Mouse (Mus musculus) T-helper 17 cell (primary cell): ENCODE measurements around the gene Bcas3.

Experiments
- in situ Hi-C, 2 experiments: fragments of 300-600 bp; cut with MboI, MseI; formaldehyde crosslinking; loops; 1 replicate in 1 of 2; 2 replicates in 1 of 2; pipeline ENCODE4 v1.15.1; 2025; ENCODE audit warnings: high pct_unique_total_duplicates in 2 of 2

Gene Bcas3

DNA sequence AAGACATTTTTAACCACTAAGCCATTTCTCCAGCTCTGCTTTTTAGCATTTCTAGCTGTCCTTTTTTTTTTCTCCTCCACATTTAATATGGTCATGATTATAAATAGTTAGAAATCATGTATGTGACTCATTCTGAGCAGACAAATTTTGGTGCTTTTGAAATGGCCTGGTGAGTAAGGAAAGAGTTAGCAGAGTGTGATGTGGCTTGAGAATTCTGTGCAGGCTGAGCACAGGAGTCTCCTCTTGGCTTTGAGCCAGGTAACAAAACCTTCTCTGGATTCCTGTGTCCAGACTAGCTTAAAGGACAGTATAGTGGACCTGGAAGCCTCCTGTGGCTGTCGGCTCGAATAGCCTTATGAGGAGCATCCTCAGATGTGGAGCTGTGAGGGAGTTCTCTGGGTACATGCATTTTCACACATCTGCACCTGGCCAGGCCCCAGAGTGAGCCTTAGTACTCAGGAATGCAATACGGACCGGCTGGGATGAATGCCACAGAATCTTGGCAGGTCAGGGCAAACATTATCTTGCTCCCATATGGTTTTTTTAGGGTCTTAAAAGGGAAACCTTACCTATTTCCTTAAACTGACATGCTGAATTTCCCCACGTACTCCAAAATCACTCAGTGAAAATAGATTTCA lies 256.5 kb downstream of the Bcas3 start:
- in situ Hi-C loops = no loop called here

DNA sequence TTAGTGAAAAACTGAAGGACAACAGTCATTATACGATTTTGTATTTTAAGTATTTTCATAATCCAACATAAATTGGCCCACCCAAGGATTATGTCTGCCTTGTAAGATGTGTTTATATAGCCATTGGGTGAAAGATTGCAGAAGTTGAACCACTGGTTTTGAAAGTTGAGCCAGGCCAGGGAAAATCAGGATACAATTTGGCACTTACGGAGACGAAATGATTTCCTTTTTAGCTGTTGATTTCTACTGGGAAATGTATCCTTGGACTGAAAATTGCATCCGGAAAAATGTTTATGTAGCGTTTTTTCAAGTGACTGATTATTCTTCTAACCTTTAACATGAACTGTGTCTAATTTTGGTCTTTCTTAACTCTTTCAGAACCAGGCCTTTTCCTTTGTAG lies 260.1 kb downstream of the Bcas3 start:
- in situ Hi-C loops = no loop called here

DNA sequence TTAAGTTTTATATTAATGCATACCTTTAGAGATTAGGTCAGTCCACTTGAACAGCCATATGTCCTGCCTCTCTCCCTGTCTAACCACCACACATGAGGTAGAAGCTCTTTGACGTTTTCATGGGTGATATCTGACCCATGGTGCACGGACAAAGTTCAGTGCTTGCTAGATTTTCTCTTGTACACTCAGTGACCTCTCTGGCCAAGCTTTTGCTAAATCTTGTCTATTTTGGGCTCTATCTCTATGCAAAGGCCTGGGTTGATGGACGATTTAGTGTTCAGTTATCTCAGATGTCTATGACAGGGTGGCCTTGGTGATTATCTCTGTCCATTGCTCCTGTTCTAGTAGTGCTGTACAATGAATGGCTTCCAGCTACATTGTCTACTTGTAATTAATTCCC lies 260.6 kb downstream of the Bcas3 start:
- in situ Hi-C loops = no loop called here

DNA sequence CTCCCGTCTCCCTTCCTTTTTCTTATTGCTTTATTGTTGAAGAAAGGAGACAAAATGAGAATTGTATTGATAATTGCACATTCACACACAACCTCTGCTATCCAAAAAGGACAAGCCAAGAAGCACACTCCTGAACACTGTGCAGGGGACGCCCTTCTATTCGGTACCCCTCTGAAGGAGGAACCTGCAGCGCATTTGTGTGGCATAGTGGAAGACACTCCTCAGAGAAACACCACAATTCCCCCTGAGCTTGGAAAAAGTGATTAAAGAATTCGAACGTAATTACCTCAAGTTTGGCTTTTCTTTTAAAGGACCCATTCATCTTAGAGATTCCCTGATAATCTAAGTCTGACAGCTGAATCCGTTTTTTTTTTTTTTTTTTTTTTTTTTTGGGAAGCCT lies 261.5 kb downstream of the Bcas3 start:
- in situ Hi-C loops = no loop called here

DNA sequence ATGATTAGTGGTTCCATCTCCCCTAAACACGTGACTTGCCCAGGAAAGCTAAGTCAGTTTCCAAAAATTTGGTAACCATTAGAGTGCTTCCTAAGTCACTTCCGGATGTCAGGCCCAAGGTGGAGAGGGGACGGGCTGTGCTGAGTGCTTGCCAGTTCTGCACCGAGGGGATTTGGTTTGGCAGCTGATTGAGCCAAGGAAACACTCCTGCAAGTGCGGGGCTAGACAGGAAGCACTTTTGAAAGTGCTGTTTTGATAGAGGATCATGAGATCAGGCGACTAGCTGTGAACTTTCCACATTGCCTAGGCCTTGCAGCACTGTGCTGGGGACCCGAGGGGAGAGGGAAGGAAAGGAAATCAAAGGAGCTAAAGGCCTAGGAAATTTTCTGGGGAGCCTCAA lies 262.5 kb downstream of the Bcas3 start:
- in situ Hi-C loops = no loop called here

DNA sequence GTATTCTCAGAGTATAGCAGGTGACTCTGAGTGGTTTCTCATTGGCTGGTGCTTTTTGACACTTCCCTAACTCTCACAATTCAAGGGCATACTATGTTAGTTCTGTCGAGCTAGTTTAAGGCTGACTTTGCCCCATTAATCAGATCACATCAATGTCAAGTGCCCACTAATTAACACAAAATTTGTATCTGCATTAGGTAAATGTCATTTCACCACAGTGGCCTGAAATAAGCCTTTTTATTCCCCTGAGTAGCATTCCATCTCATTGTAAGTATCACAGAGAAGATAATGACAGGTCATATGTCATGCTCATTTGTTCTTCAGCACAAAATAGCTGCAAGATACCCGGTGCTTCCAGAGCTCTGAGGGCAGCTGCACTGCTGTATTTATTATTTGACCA lies 268.5 kb downstream of the Bcas3 start:
- in situ Hi-C loops = no loop called here

DNA sequence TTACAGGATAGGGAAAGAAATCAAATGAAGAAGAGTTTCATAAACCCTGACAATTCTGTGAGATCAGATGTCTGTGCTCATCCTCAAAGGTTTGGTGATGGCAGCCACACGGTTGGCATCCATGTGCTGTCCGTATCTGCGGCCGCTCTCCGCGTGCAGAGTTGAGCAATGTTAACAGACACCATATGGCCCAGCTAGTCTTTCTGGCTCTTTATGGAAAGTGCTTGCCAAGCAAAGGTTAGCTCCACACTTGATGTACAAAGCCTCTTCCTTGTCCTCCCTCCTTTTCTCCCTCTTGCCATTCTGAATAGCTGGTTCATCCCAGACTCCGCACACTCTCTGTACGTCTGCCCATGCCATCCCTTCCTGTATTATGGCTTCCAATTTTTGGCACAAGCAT lies 269.0 kb downstream of the Bcas3 start:
- in situ Hi-C loops = no loop called here

DNA sequence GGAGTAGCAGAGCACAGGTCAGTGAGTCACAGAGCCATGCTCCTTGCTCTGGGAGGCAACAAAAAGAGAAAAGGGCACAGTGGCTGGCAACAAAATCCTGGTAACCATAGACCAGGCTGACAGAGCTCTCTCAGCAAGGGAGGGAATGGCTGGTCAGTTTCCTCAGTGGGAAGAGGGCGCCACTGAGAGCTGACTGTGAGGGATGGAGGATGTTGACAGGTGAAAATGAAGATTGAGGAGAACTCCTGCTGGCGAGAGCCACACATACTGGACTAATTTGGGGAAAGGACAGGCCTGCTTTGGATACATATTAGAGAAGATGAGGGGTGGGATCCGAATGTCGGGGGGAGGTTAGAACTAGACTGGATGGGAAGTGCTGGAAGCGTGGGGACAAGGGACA lies 272.2 kb downstream of the Bcas3 start:
- in situ Hi-C loops = no loop called here

DNA sequence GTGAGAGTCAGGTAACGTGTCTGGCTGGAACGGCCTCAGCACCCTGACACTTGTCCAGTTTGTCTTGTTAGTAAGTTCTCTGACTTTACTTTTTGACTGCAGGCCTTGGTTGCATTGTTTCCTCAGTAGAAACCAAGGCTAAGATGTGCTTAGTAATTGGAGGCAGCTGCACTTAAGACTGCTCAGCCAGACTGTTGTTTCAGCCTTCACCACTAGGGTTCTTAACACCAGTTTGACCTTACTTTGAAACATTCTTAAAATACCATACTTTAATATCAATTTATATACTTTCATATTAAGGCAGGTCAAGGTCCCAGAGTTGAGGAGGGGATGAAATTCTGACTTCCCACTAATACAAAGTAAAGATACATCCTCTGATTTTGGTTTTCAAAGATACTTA lies 273.9 kb downstream of the Bcas3 start:
- in situ Hi-C loops = no loop called here

DNA sequence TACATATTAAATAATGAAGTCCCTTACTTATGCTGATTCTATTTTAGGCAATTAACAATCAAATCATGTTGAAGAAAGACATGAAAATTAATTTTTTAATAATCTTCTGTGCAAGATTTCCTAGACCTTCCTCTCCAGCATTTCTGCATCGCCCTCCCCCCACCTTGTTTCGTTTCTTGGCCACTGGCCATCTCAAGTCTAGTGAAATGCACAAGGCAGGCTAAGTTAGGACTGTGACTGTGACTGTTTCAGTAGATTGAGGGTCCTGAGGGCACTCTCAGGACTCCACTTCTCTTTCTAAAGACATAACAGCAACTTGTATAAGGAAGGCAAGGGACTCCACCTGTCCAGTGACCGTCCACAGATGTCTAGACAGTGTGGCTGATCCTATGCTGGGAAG lies 274.4 kb downstream of the Bcas3 start:
- in situ Hi-C loops = no loop called here

DNA sequence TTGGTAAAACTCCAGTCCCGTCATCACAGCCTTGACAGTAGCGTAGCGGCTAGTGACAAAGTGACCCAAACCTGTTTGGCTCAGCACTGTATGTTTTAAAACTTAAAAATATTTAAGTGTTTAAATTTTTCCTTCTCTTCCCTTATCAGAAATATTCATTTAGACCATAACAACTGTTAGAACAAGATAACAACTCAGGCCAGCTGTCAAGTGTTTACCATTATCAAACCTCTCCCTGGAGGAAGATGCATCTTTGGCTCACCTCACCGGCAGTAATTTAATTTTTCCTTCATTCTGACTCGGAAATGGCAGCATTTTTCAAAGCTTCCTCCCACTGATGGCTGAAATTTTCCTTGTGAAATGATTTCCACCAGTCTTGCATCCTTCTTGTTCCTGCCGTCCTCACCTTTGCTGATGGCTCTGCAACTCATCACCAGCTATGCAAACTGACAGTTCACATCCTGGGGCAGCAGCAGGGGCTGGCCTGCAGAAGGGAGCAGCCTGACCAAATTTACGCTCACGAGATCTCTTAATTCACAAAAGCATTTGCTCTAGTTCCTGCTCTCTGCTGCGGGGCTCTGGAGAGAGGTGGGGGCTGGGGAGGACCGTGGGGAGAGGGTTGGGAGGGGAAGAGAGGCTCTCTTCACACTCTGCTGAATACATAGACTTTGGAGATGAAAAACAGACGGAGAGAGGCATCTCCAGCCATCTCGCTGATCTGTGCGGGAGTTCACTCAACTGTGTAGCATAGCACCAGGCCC lies 275.5 kb downstream of the Bcas3 start:
- in situ Hi-C loops = no loop called here

DNA sequence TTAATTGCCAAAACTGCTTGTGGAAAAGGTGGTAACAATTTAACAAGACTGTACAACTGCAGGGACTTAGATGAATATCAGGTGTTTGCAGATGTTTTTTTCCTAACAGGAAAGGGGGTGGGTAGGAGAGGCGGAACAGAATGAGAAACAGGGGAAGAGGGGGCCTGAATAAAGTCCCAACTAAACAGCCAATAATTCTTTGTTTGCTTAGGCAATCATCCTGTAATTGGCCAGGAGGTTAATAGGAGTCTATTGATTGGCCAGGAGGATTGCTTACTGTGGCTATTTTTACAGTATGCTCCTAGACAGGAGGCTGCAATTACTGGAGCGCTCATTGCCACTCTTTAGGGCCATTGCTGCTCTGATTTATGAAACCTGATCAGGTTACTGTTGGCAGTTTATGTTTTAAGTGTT lies 279.6 kb downstream of the Bcas3 start:
- in situ Hi-C loops = no loop called here

DNA sequence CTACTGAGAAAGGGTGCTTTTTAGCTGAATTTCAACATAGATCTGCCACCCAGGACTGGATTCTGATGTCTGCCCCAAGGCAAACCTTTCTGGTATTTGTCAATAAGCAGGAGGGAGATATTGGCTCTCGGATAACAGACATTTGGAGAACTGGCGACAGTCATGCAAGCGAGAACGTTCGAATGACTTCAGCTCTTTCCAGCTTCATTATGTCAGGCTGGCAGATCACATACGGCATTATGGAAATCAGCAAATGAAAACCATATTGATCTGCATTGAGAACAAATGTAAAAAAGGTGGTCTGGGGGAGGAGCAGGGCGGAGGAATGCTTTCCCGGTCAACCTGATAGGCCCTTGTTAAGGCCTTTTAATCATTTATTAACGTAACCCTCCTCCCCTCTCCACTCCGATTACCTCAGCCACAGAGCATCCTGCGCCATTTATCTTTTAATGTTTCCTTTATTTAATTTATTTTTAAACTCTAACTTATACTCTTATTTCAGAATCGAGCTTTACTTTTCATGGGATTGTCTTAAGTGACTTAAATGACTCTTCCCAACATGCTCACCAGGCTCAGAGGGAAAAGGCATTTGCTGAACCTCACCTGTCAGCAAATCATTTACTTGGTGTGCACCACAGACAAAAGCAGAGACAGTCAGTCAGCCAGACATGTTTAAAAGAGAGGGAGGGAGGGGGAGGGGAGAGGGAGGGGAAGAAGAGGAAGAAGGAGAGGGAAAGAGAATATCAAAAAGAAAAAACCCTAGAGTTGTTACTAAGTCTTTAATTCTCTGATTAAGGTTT lies 285.9 kb downstream of the Bcas3 start:
- in situ Hi-C loops = no loop called here

DNA sequence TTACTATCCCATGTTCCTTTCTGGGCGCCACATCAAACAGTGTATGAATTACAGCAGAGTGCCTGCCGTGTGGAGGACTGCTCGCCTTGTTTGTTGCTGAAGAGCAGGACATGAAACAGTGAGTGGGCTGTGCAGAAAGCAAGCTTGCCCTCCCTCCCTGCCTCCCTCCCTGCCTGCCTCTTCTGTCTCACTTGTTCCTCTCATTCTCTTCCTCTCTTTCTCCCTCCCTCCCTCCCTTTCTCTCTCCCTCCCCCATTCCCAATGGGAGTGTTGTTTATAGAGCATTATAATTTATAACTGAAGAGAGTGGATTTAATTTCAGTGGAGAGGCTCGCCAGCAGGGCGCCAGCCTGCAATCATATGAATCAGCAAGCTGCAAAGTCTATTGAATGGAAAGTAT lies 287.7 kb downstream of the Bcas3 start:
- in situ Hi-C loops = no loop called here

DNA sequence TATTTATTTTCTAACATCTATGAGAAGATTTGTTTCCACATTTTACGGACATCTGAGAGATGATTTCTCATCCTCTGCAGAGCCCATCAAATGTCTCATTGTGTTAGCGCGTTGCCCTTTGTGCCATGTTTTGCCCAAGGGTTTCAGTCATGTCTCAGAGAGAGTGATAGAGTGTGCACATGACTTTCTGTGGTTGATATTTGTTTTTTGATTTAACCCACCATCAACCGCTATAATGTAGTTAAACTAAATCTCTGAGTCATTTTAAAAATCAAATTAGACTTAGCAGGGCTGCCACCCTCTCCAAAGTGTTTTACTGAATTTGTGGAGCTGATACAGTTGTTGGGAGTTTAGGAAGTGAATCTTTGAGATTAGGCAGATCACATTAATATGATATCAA lies 288.5 kb downstream of the Bcas3 start:
- in situ Hi-C loops = no loop called here

DNA sequence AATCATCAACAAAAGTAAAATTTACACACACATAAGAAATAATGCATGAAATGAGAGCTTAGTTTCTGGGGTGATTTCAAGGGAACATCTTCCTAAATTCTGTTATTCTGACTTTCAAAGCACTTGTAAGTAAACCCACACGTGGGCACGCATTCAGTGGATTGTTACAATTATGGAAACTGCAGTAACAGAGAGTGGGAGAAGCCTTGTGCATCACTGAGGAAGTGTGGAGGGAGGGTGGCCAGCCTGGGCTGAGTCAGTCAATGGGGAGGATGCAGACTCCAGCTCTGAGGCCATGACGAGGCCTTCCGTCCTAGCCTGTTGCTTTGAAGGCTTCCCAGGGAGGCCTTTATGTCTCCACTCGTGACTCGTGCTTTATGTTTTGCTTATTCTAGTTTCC lies 289.6 kb downstream of the Bcas3 start:
- in situ Hi-C loops = no loop called here

DNA sequence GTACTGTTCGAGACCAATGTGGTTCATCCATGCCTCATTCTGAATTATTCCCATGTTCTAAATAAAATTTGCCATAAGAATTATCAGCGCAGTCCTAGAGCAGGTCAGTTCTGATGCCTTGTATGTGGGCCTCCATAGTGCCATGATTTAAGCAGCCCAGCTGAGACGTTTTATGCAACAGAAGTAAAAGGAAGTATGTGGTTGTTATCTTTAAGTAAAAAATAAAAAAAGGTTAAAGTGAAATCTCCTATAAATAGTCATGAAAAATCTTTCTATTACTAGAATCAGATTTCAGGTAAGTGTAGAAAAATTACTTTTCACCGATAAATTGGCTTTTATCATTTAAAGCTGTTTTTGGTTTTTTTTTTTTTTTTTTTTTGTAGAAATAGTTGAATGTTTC lies 290.1 kb downstream of the Bcas3 start:
- in situ Hi-C loops = no loop called here

DNA sequence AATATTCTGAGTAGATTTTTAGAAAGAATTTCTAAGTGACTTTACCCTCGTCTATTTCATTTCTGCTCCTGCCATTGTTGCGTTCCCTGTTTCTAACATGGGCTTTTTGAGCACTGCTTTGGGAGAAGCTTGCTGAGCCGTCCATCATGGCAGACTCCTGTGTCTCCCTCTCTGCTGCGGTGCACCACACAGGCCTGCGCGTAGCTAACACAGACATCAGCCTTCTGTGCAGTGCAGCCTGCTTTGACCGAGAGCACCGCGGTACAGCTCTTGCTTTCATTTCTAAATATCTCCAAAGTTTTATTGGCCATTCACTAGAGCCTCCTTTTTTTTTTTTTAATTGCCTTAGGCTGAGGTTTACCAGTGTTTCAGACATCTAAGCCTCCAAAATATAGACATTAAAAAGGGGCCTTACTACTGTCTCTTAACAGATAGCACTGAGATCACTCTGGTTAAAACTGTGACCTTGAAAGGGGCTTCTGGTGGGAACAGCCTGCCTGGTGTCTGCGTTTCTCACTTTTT lies 290.6 kb downstream of the Bcas3 start:
- in situ Hi-C loops = no loop called here

DNA sequence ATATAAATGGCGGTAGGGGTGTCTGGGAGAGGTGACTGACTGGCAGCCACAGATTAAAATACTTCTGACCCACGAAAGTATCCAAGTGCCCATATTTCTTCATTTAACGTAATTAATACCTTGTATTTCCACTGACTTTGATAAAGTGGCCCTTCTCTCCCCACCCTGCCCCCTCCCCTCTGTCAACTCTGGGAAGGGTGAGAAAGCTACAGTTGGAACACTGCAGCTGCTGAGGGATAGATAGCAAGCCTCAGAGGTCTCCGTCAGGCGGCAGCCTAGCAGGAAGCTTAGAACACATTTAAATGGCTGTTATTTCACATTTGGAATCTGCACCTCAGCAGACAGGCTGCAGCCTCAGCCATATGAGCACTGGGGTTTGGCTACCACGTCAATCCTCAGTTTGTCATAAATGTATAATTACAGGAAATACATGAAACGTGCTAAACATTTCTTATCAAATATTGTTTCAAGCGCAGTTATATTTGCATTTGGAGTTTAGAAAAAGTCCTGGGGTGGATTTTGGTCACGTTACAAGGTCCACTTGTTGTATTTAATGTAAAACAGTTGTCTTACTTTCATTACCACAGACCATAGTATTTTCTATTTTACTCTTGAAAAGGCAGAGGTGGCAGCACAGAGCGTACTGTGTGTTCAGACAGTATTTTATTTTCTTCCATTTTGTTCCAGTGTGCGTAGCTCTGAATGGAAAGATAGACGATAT lies 291.2 kb downstream of the Bcas3 start:
- in situ Hi-C loops = no loop called here

DNA sequence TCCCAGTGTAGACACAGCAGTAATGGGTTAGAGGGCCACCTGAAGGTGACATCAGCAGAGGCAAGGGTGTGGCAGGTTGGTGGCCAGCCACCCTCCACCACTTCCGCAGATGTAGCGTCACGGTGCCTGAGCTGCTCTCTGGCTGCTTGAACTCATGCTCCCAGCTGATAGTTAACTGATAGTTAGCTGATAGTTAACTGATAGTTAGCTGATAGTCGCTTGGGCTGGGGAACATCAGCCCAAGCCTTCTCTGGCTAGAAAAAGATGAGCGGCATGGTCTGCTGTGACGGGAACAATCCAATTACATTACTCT lies 291.7 kb downstream of the Bcas3 start:
- in situ Hi-C loops = no loop called here

DNA sequence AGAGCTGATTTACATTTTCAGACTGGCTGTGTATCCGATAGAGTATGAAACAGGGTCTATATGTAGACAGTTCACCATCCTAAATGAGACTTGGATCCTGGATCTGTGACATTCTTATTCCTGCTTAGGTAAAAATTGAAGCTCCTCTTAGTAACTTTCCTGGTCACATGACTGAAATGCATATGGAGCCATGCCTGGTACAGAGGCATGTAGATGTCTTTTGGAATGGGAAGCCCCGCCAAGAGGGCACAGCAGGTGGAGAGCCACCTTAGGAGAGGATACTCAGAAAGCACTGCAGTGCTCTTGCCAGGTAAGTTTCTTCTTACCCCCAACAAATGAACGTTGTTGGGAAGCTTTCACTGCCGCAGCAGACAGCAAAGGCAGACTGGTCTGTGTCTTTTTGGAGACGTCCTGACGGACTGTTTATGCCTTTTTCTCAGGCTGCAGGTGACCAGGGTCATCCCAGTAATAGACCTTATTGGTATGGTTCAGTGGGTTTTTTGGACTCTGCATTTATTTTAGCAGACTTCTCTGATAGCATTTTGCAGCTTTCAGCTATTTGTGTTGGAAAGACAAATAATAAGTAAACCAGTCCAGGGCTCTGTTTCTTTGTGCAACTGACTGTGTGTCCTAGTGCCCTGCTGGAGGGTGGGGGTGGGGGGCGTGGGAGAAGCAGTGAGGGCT lies 292.3 kb downstream of the Bcas3 start:
- in situ Hi-C loops = no loop called here
